Mouse (Mus musculus): Measurements from ENCODE around the gene Map2k2.

DNA sequence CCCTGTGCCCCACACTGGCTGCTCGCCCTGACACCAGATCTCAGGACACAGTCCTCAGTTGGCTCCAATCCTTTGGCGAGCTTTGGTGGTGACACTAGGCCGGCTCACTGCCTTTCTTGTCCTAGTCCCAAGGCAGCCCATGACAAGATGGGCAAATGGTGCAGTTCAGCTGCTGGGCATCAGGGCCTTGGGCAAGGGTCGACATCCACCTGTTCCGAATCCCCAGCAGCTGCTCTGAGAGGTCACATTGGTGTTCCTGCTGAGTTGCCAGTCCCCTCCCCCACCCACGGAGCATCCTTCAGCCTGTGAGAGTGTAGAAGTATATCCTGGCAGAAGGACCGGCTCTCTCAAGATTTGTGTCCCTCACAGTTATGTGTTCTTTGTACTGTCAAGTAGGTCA, 14.9 kb downstream of the Map2k2 start:
- no peak for TF ChIP-seq UBTF (IDR thresholded peaks at IDR 0.05; ENCODE audit: low read depth, low read length)
- TF ChIP-seq MAFK (IDR thresholded peaks at IDR 0.05; ENCODE audit: insufficient replicate concordance, low read length) = no peak
- no peak for TF ChIP-seq POLR2A (IDR thresholded peaks at IDR 0.05; ENCODE audit: low read depth, low read length)
- TF ChIP-seq POLR2AphosphoS2 (IDR thresholded peaks at IDR 0.05; ENCODE audit: low read depth, low read length) = no peak
- no peak for TF ChIP-seq RCOR1 (conservative IDR thresholded peaks at IDR 0.05; ENCODE audit: low read depth, low read length)
- no peak for TF ChIP-seq E2F4 (IDR thresholded peaks at IDR 0.05; ENCODE audit: insufficient replicate concordance, low read depth, low read length)
- TF ChIP-seq GABPA (IDR thresholded peaks at IDR 0.05; ENCODE audit: insufficient replicate concordance, low read depth, low read length) = no peak
- no peak for TF ChIP-seq MAZ (IDR thresholded peaks at IDR 0.05; ENCODE audit: low read depth, low read length)
- no peak for TF ChIP-seq CTCF (conservative IDR thresholded peaks at IDR 0.05 in 1 of 2, IDR thresholded peaks at IDR 0.05 in 1 of 2; ENCODE audit: low read depth in 2 of 2, low read length in 2 of 2)
- no peak for TF ChIP-seq USF2 (conservative IDR thresholded peaks at IDR 0.05; ENCODE audit: low read depth, low read length)

Data from CH12.LX (cell line).